Mouse (Mus musculus) cerebellum, postnatal 36 days (tissue): ENCODE data around the gene Vti1a.

Experiments
- DNase-seq, 2 experiments: peaks; one replicate each; pipeline ENCODE4 v3.0.0; 2021 to 2022; ENCODE audit warnings: mixed read lengths in 2 of 2

Vti1a gene

DNA sequence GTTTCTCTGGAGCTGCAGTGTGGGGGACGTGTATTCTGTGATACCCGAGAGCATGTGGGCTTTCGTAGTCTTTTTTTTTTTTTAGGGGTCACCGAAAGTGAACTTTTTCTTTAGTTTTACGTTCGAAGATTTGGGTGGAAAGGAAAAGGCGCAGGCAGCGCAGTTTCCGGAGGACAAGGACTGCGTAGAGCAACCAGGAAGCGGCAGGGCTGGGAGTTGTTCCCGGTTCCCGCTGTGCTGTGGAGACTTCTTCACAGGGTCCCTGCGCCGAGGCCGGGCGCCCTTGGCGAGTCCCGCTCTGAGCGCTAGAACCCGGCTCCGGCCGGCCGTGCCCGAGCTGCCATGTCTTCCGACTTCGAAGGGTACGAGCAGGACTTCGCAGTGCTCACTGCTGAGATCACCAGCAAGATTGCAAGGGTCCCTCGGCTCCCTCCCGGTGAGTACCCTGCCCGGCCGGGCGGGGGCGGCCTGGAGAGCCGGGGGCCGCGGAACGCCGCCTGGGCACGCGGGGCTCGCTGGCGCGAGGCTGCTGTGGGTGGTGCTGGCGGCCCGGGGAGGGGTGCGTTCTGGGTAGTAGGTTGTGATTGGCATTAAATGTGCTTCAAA lies at the start of gene Vti1a:
TSS of gene Vti1a (plus strand) at position 187 of the 606 bp plus-strand sequence.
- DNase-seq: peak; percentile 91 to 95

DNA sequence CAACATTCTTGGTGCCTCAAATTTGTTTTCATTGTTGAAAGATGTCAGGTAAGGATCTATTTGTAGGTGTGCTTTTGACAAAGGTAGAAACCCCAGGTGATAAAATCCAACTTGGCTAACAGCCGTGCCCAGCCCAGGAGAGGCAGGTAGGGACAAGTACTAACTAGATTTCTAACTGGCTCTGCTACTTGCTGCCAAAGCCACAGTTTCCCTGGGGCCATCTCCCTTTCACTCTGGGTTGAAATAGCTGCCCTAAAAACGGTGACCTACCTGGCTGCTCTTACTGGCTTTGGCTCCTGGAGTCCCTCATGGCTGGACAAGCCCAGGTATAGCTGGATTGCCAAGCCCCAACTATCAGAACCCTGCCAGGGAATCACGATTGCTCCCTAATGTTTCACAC lies 49.3 kb upstream of the Vti1a start:
- DNase-seq: no peak

DNA sequence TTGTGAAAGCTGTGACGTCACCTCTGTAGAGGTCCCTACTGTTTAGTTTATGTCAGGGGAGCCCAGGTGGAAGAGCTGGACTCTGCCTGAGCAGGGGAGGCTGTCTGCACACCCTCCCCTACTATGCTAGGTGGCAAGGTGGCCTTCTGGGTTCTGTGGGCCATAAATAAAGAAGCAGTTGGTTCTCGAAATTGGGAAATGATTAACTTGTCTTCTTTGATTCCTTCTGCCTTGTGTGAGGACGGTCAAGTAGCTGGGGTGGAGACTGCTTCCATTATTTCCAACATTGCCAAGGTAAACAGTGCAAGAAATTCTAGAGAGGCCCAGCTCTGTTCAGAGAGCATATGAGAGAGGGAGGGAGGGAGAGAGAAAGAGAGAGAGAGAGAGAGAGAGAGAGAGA lies 47.9 kb upstream of the Vti1a start:
- no peak for DNase-seq

DNA sequence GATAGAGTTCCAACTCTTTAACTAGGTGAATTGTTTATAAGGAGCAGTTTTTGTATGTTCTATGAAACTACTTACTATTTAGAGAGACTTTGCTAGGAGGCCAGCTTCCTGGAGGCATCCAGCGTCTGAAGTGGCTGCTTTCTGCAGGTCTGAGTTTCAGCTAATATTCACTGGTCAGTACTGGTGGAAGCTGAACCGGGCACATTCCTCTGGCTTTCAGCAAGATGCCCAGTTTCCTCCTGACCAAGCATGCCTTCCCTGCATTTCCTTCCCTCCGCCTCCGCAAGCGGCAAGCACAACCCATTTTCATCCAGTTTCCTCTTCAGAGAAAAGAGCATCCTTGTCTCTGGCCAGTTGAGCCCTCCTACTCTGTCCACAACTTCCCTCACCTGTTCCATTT lies 47.0 kb upstream of the Vti1a start:
- no peak for DNase-seq

DNA sequence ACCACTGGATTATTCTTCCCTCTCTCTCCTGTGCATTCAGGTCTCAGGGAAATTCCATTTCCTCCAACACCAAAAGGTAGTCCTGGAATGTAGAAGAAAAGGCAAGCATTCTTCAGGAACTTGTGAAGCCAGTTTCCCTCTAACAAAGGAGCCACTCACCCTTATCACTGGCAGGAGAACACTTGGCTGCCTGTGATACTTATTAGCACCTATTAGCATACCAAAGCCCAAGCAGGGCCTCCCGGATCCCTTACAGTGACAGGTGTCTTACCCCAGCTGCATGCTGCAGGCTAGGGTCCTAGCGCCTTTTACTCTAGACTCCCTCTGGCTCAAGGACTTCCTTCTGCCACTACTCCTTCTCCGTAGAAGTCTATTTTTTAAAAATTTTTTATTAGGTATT lies 44.6 kb upstream of the Vti1a start:
- no peak for DNase-seq

DNA sequence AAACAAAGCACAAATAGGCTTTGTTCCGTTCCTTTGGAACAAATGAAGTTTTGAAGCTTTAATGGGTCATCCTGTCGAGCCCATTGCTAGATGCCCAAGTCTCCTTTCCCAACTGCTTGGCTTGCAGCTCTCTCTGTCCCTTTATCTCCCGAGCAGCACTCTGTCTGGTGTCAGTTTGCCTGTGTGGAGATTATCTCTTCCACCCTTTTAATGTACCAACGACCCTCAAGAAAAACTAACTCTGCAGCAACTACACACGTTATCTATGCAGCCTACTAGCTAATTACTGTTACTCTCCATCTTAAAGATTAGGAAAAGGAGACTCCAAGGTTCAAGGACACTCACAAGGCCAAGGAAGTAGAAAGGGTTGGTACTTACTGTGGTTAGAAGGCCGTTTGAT lies 42.8 kb upstream of the Vti1a start:
- no peak for DNase-seq

DNA sequence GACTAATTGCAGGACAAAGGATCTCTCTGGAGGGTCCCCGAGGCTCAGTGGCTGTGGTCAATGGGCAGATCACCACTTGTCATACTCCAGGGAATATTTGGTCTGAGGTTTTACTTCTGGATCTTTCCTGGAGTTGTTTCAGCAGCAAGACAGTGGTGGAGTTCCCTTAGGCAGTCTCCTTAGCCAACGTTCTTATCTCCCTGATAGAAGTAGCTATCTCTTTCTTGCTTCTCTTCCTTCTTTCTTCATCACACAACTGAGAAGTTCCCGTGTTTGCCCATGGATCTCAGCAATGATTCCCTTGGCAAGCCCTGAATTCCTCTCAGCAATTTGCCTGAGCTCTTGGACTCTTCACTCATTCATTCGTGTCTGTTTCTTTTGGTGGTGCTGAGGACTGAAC lies 40.0 kb upstream of the Vti1a start:
- DNase-seq: no peak

DNA sequence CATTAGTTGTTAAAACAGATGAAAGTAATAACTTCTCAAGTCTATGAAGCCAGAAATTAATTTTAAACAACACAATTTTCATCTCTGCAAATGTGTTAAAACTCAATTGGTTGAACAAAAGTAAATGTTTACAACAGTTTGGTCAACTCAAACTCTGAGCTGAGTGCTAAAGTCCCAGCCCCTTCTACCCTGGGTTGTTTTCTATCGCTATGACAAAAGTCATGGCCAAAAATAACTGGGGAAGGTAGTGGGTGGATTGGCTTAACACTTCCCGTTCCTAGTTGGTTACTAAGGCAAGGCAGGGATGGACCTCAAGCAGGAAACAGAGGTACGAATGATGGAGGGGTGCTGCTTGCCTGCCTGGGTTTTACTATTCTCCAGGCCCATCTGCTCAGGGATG lies 39.3 kb upstream of the Vti1a start:
- DNase-seq: no peak

DNA sequence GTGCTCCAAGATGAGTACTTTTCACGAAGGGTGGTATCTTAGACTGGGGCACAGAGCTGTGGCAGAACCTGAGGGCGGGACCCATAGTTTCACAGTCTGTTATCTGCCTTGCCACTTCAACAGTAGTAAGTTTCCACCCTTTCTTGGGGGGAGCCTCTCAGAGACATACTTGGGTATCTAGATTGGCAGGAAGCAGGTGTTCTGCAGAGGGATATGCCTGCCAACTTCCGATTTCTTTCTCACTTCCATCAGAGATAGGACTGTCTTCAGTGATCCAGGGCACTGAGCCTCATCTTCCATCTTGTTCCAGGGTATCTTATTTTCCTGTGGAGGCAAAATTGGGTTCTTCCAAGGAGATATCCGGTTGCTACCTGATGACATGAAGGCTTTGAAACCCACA lies 32.0 kb upstream of the Vti1a start:
- no peak for DNase-seq

DNA sequence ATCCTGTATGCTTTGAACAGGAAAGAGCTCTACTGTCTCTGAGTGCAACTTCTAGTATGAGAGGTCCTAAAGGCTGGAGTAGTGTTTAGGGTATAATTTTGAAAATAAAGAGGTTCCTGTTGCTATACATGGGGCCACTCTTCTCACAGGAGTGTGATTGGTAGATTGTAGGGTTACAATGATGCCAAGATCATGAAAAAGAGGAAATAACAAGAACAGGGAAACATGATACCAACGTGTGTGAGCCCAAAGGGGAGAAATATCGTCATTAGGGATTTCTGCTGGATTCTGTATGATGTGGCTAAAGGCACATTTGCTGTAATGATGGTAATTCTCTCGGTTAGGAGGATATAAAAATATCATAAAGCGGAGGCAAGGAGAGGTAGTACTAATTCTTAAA lies 30.1 kb upstream of the Vti1a start:
- DNase-seq: no peak

DNA sequence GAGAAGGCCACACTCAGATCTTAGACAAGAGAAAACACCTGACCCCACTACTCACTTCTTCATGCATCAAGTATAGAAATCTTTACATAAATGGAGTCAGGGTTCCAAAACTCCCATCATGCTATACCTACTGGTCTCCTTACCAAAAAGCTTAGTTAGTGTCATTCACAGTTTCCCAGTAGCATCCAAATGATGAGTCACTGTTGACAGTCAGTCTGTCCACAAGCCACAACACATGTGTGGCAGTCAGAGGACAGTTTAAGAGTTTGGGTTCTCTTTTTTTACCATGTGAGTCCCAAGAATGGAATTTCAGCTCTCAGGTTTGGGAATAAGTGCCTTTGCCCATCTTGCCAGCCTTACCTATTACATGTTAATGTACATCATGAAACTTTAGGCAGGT lies 27.1 kb upstream of the Vti1a start:
- DNase-seq: no peak

DNA sequence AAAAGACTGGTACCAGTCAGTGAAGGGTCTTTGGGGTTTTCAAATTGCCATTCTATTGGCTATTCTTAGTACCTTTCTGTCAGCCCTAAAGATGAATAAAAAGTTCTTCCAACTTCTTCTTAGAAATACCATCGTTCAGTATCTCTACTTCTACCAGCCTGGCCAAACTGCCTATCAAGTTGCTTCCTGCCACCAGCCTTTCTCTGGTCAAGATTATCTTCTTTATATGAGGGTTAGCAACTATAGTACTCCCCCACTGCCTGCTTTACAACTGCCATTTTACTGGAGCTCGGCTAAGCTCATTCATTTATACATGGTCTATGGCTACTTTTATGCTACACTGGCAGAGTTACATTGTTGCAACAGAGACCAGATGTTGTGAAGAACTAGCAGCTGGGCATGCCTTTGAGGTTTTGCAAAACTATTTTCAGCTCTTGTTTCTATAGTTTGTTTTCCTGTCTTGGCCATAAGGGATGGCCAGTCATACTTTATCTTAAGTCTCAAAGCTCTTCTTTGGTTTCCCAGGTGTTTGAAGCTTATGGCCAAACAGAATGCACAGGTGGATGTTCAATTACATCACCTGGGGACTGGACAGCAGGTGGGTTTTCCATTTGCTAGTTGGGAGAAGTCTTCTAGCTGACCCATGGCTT lies 25.3 kb upstream of the Vti1a start:
- no peak for DNase-seq

DNA sequence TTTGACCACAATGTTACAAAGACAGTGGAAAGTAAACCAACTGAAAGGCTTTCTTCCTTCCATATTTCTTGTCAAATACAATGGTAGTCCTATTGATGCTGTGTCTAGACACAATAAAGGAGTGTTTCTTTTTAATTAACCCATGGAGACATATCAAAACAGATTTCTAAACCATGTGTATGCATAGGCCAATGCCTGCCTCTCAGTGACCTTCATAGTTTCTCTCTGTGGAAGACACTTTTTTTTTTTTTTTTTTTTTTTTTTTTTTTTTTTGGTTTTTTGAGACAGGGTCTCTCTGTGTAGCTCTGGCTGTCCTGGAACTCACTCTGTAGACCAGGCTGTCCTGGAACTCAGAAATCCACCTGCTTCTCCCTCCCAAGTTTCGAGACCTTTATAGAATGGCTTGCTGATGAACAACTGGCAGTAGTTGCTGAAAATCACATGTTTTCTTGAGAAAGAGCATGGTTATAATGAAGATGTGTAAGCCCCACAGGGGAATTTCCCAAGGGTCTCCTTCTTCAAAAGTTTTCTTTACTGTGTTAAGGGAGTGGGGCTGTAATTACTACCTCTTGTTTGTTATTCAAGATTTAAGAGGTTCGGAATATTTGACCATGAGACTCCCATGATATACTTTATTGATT lies 23.8 kb upstream of the Vti1a start:
- DNase-seq: no peak

DNA sequence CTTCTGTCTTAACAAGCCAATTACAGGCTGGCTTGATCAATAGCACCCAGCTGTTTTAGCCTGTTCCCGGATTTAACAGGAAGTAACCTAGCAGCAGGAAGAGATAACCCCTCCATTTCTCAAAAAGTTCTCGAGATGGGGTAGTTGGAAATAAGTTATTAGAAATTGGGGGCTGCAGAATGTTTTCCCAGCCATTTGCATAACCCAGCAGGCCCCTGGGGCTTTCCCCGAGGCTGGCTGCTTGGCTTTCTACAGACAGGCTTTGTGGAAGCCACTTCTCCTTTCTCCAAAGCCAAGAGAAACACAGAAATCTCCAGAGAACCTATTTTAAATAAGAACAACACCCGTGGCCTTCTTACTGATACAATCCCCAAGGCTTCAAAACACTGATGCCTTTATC lies 22.9 kb upstream of the Vti1a start:
- DNase-seq: no peak

DNA sequence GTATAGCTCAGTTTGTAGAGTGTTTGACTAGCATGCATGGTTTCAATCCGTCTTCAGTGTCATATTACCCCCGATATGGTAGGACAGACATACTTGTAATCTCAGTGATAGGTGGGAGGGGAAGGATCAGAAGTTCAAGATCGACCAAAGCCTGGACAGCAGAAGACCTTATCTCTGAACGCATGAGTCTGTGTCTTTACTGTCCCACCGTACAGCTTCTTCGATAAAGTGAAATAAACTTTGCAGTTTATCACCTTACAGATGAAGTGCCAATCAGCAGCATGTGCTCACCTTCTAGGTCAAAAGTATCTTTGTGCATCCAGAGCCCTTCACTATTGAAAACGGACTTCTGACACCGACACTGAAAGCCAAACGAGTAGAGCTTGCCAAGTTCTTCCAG lies 21.0 kb upstream of the Vti1a start:
- DNase-seq: no peak

DNA sequence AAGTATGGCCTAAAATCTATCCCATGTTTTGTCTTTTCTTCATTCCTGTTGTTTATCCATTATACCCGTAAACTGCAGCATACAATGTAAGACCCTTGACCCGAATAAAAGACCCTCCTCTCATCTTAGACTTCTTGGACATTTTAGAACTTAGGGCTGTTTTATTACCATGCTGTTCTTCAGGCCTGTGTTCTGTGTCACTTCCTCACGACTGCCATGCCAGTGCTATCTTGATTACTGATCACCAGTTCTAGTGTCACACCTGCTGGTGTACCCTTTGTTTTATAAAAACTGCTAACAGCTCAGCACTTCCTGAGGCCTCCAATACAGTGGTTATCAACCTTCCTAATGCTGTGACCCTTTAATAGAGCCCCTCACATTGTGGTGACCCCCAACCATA lies 20.5 kb upstream of the Vti1a start:
- DNase-seq: no peak

DNA sequence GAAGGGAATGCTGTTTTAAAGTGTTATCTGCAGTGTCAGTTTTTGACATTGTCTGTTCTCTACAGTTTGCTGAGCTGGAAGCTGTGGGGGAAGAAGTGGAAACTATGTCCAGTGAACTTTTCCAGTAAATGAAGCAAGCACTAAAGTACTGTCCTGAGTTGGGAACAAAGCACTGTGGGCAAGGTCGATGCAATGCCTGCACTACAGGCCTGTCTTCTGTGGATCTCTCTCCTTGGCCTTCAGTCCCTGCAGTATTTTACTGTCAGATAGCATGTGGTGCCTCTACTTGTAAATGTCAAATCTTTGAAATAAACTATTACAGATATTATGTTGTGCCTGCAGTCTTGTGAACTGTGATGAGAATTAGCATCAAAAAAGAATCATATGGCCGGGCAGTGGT lies 19.8 kb upstream of the Vti1a start:
- DNase-seq: no peak

DNA sequence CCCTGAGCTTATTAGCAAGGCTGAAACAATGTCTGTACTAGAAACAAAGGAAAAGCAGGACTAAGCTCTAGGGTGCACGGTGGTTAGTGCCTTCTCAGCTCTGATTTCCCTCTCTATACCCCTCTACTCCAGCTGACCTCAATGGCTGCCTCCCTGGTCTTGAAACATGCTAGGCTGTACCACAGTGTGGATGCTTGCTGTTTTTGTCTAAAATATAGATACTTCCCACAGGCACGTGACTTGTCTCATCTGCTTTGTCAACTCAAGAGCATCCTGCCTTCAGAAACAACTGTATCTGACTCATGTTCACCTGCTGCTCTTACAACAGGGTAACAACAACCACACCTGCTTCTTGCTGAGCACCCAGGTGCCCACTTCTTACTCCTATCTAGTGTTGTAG lies 18.6 kb upstream of the Vti1a start:
- no peak for DNase-seq

DNA sequence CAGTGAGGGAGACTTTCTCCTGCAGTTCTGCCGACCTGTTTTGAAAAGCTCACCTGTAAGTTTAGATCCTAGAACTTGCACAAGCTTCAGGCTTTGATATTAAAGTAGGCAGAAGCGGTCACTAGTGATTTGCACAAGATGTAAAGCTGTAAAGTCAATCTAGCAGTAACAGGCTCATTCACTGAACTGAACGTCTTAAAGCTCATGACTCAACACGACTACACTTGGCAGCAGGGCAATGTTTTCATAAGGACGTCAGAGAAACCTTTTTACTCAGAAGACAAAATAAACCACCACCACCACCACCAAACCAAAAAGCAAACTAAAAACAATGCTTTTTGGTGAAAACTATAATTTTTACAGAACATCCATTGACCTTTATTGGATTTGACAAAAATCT lies 18.1 kb upstream of the Vti1a start:
- DNase-seq: no peak

DNA sequence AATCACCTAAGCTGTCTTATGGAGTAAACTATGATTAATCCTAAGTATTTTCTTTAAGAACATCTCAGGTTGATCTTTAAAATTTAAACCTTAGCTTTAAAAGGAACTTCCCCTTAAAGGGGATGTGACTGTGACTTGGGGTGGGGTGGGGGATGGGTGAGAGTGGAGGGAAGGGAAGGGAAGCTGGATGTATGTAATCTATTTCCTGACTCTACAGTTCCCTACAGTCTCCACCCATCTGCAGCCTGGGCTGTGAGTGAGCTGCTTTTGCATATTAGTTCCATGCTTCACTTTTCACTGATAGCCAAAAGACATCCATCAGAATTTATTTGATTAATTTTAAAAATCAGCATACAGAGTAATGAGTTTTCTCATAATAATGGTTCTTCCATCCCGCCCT lies 16.7 kb upstream of the Vti1a start:
- DNase-seq: no peak

DNA sequence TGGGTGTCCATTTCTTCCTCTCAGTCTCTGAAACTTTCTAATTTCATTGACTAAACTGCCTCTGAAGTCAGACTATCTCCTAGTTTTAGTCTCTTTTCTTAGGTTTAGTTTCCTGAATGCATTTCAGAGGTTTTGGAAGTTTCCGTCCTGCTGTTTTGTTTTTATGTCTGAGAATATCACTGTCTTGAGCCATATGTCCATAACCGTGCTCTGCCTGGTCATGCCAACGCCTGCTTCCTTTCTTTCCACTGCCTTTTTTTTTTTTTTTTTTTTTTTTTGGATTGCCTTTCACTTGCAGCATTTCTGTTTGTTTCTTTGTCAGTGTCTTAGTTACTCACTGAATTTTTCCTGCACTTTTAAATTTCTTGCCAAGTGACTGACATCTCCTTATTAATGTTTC lies 15.6 kb upstream of the Vti1a start:
- no peak for DNase-seq

DNA sequence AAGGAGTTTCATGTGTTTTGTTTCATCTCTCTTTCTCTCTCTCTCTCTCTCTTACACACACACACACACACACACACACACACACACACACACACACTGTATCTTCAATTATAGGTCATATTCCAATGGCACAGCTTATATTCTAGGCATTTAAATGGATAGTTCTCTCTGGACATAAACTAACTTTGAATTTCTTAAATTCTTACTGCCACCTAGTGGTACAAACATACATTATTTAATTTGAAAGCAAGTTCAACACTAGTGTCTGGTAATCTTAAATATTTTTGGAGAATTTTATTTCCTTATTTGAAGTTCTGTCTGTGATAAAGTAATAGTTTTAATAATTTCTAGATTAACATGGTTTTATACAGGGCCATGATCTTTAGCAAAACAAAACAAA lies 11.1 kb upstream of the Vti1a start:
- no peak for DNase-seq

DNA sequence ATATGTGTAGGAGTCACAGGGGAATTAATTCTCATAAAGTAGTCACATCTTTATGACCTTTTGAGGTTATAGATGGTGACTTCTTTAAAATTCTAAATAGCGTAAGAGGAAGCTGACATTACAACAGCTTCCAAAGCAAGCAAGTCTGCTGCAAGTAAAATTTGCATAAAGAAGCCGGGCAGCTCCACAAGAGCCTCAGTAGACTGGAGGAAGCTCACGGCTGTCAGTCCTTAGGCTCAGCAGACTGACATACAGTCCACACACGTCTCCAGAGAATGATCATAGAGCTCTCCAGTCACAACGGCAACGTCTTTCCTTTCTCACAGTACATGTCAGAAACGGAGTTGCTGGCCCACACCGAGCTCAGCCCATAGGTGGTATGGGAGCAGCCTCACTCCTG lies 4.2 kb upstream of the Vti1a start:
- no peak for DNase-seq

DNA sequence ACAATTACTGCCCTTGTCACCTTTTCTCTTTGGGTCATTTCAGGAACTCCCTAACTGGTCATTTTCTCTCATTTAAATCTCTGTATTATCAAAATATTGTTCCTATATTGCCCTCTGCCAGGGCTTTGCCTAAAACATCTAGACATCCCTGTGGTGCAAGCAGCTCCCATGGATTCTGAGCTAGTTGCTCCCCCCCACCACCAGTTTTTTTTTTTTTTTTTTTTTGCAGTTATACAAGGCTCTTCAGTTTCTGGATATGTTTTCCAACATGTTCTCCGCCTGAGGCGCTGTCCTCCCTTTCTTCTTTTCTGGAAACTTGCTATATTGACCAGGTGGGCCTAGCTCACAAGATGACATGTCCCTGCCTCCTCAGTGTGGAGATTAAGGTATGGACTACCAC lies 2.4 kb upstream of the Vti1a start:
- DNase-seq: no peak
